Mouse (Mus musculus) thymus, adult 2 months (tissue): ENCODE results near the gene Osbpl3. TPM values are rescaled to one million over a fixed set of nuclear protein-coding genes. Genes with fewer than 3 reads are reported as not detected.

ENCODE experiments used
- DNase-seq: peaks from one replicate; pipeline ENCODE4 v3.0.0; 2021
- H3K27ac ChIP-seq: fragments of 200-500 bp; 2 replicates; pipeline ENCODE4 v1.5.1; 2012; ENCODE audit warnings: low read length, control low read depth; ENCODE audit not compliant: control insufficient read depth, insufficient read depth
- H3K27me3 ChIP-seq: fragments of 200-500 bp; 2 replicates; pipeline ENCODE4 v1.6.1; 2012; ENCODE audit warnings: mild to moderate bottlenecking, low read length, moderate library complexity, mixed read lengths; ENCODE audit not compliant: control insufficient read depth, insufficient read depth
- H3K36me3 ChIP-seq: fragments of 200-500 bp; 2 replicates; pipeline ENCODE4 v1.6.1; 2012; ENCODE audit warnings: mild to moderate bottlenecking, low read length, moderate library complexity; ENCODE audit not compliant: control insufficient read depth, insufficient read depth
- H3K4me1 ChIP-seq: fragments of 200-500 bp; replicated peaks from 2 replicates; pipeline ENCODE4 v1.6.1; 2012; ENCODE audit warnings: low read length; ENCODE audit not compliant: control insufficient read depth, insufficient read depth
- H3K4me3 ChIP-seq: fragments of 200-500 bp; 2 replicates; pipeline ENCODE4 v1.5.1; 2012; ENCODE audit warnings: mild to moderate bottlenecking, low read length, control low read depth, moderate library complexity; ENCODE audit not compliant: control insufficient read depth, insufficient read depth
- CTCF ChIP-seq: fragments of 200-500 bp; IDR thresholded peaks from 2 replicates; pipeline ENCODE4 v1.5.1; 2012; ENCODE audit warnings: mild to moderate bottlenecking, control low read depth, low read length, moderate library complexity, borderline replicate concordance; ENCODE audit not compliant: control insufficient read depth, poor library complexity, insufficient read depth; ENCODE audit errors: extremely low read depth
- POLR2A ChIP-seq: fragments of 200-500 bp; IDR thresholded peaks from 2 replicates; pipeline ENCODE4 v1.6.1; 2012; ENCODE audit warnings: mild to moderate bottlenecking, low read length, control low read depth, moderate library complexity; ENCODE audit not compliant: control insufficient read depth, poor library complexity, insufficient read depth; ENCODE audit errors: extremely low read depth
- WGBS: fragments of 180-500 bp; shearing (Covaris S2); methylation state at CpG from one replicate; pipeline ENCODE4 v1.1.7; 2018; 5-methylcytosine and 5-hydroxymethylcytosine counted together
- polyA plus RNA-seq: library from polyadenylated mRNA; depleted of rRNA; stranded (reverse); fragments of >200 nt; gene quantifications from 2 replicates; pipeline ENCODE4 v1.2.3, GENCODE M21; 2012

The Osbpl3 gene
- polyA plus RNA-seq, 1 experiment: 6.7 TPM

DNA sequence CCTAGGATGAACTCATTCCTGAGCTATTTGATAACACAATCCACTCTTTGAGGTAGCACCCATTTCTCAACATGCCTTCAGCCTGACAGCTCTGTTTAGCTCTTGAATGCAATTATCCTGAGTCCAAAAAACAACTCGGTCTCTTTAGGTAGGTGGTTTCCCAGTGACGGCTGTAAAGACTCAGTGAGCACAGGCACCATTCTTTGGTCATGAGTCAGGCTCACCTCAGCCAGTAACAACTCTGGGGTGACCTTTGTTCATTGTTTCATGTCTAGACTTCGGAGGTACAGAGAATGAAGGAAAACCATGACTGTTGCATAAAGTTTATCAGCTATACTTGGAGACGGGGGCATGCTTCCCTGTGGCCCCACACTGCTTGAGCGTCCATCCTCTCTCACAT lies 65.7 kb downstream of the Osbpl3 start:
- 0 out of 2 replicates have a peak, but pooled peaks cover 3% of the 10 kb centered on the region for H3K4me1 ChIP-seq
- H3K27ac ChIP-seq: no peak overlapping the region
- TF ChIP-seq CTCF (no peak), POLR2A (no peak)
- no peaks in the 10 kb centered on the region for H3K27me3 ChIP-seq
- H3K4me3 ChIP-seq: no peak overlapping the region
- 86% methylated on average over 5 of the region's 5 CpGs for WGBS
- no peak for DNase-seq
- H3K36me3 ChIP-seq: no peaks in the 10 kb centered on the region

DNA sequence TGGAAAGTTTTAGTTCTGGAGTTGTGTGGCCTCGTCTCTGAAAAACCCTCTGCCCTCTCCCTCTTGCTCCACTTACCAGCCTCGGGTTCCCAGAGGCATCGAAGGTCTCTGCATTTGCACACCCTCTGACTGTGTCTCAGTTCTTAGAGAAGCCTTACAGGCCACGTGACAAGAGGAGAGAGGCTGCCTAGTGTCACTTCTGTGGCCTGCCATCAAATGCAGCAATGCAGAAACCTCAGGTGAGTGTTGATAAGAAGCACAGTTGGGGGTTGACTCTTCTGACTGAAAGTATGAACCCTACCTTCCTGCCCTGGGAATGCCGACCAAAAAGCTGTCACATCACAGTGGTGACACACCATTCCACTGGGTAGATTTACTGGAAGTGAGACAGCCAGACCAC lies 68.4 kb downstream of the Osbpl3 start:
- H3K27ac ChIP-seq: no peak overlapping the region
- no peak overlapping the region for H3K4me3 ChIP-seq
- no peak for TF ChIP-seq POLR2A
- no peak for TF ChIP-seq CTCF
- H3K36me3 ChIP-seq: no peaks in the 10 kb centered on the region
- H3K4me1 ChIP-seq: peaks cover 14% of the 10 kb centered on the region
- no peaks in the 10 kb centered on the region for H3K27me3 ChIP-seq
- peak; percentile 36 for DNase-seq
- WGBS: 75% methylated on average over 5 of the region's 5 CpGs

DNA sequence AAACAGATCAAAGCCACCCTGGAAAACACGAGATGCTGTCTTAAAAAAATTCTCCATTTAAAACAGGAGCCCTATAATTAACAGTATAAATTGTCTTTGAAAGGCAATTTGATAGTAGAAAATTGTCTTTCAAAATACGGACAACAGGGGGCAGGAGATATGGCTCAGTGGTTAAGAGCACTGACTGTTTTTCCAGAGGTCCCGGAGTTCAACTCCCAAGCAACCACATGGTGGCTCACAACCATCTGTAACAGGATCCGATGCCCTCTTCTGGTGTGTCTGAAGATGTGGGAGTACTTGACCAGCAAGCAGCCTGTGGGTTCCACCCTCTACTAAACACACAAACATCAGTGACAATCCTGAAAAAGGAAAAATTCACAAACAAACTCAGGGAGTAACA lies 69.5 kb downstream of the Osbpl3 start:
- no peak for TF ChIP-seq CTCF
- TF ChIP-seq POLR2A: no peak
- H3K27me3 ChIP-seq: no peaks in the 10 kb centered on the region
- H3K4me3 ChIP-seq: no peak overlapping the region
- no peak overlapping the region for H3K27ac ChIP-seq
- 85% methylated on average over 4 of the region's 4 CpGs for WGBS
- no peaks in the 10 kb centered on the region for H3K36me3 ChIP-seq
- peaks cover 15% of the 10 kb centered on the region for H3K4me1 ChIP-seq
- DNase-seq: no peak

DNA sequence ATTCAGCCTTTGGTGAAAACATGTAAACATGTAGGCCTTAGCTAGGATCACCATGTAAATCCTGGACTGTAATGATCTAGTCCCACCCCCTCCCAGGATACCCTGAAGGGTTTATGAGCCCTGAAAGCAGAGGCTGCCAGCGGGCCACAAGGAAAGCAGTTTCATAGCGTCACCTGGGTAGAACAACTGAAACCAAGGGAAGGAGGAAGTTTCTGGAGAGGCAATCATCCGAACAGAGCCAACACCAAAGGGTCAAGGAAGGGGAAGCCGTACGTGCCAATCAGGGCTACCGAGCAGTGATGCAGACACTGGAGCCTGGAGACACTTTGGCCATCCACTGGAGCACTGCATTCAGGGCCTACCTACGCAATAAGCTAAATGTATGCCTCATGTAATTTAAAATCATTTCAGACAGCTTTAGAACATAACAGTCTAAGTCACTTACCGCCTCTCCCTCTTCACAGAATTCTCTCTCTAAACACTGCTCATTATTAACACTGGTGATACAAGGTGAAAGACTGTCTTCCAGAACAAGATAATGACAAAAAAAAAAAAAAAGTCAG lies 70.5 kb downstream of the Osbpl3 start:
- Histone ChIP-seq H3K36me3 (no peaks in the 10 kb centered on the region), H3K27ac (no peak overlapping the region), H3K27me3 (no peaks in the 10 kb centered on the region), H3K4me3 (no peak overlapping the region), H3K4me1 (peaks cover 19% of the 10 kb centered on the region)
- 83% methylated on average over 8 of the region's 8 CpGs for WGBS
- DNase-seq: no peak
- TF ChIP-seq POLR2A: no peak

- 0 out of 2 replicates have a peak overlapping the region, but pooled peaks have one; percentile 26 for H3K27ac ChIP-seq
- H3K36me3 ChIP-seq: no peaks in the 10 kb centered on the region
- no peak overlapping the region for H3K4me3 ChIP-seq
- H3K4me1 ChIP-seq: peaks cover 38% of the 10 kb centered on the region
- H3K27me3 ChIP-seq: no peaks in the 10 kb centered on the region
- no peak for DNase-seq
- TF ChIP-seq POLR2A (no peak), CTCF (no peak)
- 81% methylated on average over 7 of the region's 7 CpGs for WGBS
These were observed 73.3 kb downstream of the Osbpl3 start for GRCm38 (mm10) chr6:50382711-50383110.

DNA sequence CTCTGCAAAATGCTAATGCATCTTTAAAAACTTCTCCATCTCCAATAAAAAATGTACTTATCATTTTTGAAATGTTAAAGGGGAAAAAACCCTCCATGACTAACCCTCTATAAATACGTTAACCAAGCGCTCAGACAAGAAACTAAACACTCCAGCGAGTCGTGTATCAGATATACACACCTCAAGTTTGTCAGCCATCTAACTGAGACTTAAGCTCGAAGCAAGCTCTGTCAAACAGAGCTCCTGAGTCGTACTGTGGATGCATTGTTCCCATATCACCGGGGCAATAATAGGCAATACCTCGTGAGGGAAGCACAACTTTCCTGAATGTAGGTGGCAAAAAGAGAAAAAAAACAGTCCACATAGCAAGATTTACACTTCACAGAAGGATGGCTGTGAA lies 73.8 kb downstream of the Osbpl3 start:
- DNase-seq: no peak
- no peaks in the 10 kb centered on the region for H3K36me3 ChIP-seq
- TF ChIP-seq CTCF: no peak
- TF ChIP-seq POLR2A: no peak
- 21% methylated on average over 8 of the region's 8 CpGs for WGBS
- H3K27me3 ChIP-seq: no peaks in the 10 kb centered on the region
- no peak overlapping the region; the same call in 1 of the 2 replicates for H3K27ac ChIP-seq
- peaks cover 41% of the 10 kb centered on the region for H3K4me1 ChIP-seq
- no peak overlapping the region for H3K4me3 ChIP-seq

GRCm38 (mm10) chr6:50381504-50382091 lies 74.4 kb downstream of the Osbpl3 start:
- DNase-seq: peak; percentile 57
- no peak overlapping the region; the same call in 1 of the 2 replicates for H3K4me3 ChIP-seq
- no peaks in the 10 kb centered on the region for H3K36me3 ChIP-seq
- no peak for TF ChIP-seq CTCF
- TF ChIP-seq POLR2A: no peak
- H3K27me3 ChIP-seq: no peaks in the 10 kb centered on the region
- H3K27ac ChIP-seq: peak overlapping the region; percentile 90
- under 1% methylated on average over 11 of the region's 11 CpGs for WGBS
- H3K4me1 ChIP-seq: peaks cover 43% of the 10 kb centered on the region
